Mouse (Mus musculus) fibroblast of lung, adult 2 months (primary cell): Measurements from ENCODE around the gene Myf6.

Experiments used
- DNase-seq: peaks from one replicate; pipeline ENCODE4 v3.0.0-alpha.2; 2011; ENCODE audit warnings: low read depth

Myf6 gene

DNA sequence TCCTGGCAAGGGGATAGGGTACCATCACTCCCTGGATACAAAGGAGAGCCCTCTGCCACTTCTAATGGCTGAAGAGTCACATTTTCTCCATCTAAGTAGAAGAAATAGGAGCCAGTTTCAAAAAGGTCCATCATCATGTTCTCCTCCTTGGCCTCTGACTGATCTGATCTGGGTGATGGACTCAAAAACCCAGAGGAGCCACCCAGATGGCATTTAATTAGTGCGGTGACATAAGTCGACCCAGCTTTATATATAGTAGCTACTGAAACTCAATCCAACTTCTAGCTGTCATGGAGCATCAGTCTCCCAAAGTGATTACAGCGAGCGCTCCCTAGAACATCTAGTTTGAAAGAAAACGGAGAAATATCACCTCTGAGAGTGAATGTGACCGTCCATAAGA is at the start of gene Myf6:
Myf6 (minus strand) TSS at position 170 of the 400 bp plus-strand sequence.
- no peak for DNase-seq

DNA sequence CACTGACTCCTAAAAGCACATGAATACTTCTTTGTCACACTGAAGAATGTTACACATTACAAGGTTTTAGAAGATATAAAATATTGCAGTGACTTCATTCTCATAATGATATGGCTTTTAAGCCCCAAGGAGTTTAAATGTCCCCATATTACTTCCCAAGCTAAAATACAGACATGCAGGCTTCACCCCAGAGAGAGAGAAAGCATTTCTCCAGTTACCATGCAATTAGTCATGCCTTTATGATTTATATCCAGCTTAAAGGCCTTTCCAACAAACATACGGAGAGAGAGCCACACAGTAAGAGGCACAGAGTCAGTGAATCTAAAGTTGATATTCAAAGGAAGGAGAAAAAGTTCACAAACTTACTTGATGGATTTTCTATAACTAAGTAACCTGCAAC is 48.5 kb upstream of the Myf6 start:
- DNase-seq = no peak

- no peak for DNase-seq
Observed at GRCm38 (mm10) chr10:107528758-107529157, 34.2 kb upstream of the Myf6 start.

- DNase-seq = no peak
Observed at GRCm38 (mm10) chr10:107519216-107519615, 24.7 kb upstream of the Myf6 start.

GRCm38 (mm10) chr10:107516641-107517040 is 22.1 kb upstream of the Myf6 start:
- DNase-seq = no peak

GRCm38 (mm10) chr10:107514735-107515134 is 20.2 kb upstream of the Myf6 start:
- DNase-seq = no peak

GRCm38 (mm10) chr10:107506397-107506796 is 11.9 kb upstream of the Myf6 start:
- DNase-seq = no peak

- DNase-seq = no peak
Observed at GRCm38 (mm10) chr10:107503430-107503829, 8.9 kb upstream of the Myf6 start.

DNA sequence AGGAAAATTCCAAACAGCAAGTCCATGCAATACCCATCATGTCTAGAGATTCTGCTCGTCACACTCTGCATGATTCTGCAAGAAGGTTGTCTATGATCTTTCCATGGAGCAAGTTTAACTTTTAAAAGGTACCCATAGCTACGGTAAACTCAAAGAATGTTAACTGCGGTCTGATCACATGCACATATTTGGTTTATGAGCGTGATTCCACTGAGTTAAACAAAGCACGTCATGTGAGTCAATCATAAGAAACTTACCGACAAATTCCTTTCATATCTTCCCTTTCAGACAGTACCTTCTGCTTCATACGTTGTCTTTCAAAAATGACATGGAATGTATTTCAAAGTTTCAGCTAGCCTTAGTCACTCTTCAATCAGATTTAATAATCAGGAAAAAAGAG is 7.7 kb upstream of the Myf6 start:
- no peak for DNase-seq

DNA sequence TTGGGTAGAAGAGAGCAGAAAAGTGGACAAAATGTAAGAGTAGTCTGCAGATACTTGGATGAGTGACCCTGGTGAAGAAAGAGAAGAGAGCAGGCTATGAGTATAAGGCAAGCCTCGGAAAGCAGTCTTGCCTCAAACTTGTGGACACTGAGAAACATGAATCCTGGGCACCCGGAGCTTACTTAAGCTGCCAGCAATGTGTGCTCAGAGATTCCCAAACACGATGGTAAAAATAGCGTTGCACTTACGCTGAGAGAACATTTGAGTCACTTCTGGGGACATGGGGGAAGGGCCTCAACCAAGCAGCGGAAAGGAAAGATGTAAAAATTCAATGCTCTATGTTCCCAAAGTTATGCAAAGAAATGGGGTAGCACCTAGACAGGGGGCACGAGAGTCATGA is 5.1 kb upstream of the Myf6 start:
- no peak for DNase-seq

DNA sequence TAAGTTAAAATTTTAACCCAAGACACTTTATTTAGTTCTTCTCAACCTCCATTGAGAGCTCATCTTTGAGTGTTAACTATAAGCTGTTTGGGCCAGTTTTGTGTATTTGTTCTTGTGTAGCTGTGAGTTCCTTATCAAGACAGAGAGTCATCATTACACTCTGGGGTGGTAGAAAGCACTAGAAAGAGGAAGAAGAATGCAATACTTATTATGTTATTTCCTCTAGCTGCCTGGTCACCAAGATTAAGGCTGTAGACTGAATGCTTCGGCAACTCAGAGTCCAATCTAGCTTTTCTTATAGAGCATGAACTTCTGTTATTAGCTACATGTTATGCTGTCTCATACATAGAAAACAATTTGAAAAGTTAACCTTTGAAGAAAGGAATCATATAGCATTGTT is 1.9 kb upstream of the Myf6 start:
- DNase-seq = no peak

- no peak for DNase-seq
Observed at GRCm38 (mm10) chr10:107493580-107494474, 710 bp downstream of the Myf6 start.

DNA sequence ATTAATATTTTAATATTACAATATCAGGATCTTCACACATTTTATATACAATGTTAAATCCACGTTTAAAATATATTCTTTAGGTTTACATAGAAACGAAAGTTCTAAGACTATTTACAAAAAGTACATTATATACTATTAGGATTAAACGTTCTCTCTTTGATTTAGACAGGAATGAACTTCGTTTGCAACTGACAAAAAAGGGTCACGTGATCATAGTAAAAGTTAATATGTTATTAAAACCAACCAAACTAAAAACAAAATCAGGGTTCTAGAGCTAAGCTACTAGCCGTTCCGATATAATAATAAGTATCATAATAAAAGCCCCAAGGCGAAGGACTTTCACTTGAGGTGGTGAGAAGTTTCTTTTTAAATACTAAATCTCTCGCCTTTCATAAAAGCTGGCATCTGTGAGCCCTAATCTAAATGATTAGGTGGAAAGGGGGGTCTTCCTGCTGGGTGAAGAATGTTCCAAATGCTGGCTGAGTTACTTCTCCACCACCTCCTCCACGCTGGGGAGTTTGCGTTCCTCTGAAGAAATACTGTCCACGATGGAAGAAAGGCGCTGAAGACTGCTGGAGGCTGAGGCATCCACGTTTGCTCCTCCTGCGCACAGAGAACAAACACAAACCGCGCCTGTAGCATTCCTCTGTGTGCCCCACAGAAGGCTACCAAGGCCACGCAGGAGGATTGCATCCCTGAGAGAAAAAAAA is 1.5 kb downstream of the Myf6 start:
- DNase-seq = no peak

- DNase-seq = no peak
Observed at GRCm38 (mm10) chr10:107488654-107489315, 5.8 kb downstream of the Myf6 start.

DNA sequence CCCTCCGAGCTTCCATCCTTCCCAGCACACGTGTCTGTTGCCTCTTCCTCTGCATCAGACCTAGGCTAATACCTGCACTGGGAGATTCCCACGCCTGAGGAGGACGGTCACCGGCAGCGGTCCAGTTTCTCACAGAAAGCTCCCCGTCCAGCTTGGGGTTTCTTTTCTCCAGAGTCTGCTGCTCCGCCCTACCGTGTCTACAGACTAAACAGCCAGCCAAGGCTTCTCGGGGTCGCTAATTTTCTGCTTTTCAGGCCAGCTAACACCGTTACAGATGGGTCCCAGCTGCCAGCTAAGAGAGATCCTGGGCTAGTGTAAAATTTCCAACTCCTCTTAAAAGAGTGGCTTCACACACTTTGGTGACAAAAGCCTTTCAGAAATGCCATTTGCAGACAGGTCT is 7.8 kb downstream of the Myf6 start:
- DNase-seq = no peak

DNA sequence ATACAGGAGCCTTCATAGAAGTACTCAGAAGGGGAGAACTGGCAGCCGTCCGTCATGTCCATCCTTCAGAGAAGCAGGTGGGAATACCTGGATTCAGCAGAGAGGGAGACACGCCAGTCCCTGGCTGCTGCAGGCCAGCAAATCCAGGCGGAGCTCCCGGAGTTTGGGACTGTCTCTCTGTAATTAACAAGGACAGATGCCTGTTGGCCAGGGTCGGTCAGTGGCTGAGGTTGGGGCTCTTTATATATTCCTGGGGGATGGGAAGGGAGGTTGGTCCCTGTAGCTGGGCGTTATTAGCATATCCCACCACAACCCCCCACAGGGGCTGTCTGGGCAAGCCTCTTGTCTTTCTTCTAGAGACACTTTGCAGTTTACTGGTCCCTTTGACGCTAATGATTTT is 8.7 kb downstream of the Myf6 start, which contains the start of gene Myf5:
Myf5 (minus strand) TSS at position 265 of the 400 bp plus-strand sequence.
- DNase-seq = no peak

DNA sequence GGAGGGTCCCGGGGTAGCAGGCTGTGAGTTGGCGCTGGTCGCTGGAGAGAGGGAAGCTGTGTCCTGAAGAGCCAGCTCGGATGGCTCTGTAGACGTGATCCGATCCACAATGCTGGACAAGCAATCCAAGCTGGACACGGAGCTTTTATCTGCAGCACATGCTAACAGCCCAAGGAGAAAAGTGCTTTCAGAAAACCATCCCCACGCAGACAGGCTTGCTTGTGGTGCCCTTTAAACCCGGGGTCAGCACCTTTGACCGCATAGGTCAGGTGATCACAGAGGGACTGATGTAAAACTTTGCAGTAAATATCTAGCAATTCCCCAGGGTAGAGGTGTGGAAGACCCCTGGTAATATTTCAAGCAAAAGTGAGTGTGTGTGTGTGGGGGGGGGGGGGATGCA is 10.5 kb downstream of the Myf6 start:
- no peak for DNase-seq

DNA sequence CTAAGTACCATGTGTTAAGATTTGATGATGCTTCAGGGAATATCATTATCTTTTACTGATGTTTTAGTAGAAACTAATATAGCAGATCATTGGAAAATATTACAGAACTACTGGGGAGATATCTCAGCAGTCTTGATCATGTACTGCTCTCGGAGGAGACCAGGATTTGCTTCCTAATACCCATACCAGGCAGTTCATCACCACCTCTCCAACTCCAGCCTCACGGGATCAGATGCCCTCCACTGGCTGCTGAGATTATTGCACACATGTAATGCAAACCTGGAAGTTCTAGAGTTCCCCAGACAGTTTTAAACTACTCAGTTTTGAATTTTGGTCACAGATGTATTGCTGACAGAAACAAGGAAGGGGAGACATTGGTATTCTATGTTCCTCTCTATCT is 21.0 kb downstream of the Myf6 start:
- no peak for DNase-seq

- DNase-seq = no peak
Observed at GRCm38 (mm10) chr10:107471712-107472111, 22.8 kb downstream of the Myf6 start.

DNA sequence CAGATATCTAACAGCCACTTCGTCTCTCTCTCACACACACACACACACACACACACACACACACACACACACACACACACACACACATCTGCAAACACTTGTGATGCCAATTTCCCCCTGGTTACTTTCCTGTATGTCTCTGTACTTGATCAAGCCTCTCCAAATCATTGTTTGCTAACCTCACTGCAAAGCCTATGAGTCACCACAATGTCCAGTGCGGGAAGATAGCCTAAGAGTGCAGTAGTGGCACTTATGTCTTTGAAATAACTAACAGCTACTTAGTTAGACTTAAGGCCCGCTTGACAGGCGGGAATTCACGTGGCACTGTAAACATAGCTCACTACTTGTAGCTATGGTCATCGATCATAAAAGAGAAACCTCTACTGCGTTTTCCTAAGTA is 26.7 kb downstream of the Myf6 start:
- no peak for DNase-seq

DNA sequence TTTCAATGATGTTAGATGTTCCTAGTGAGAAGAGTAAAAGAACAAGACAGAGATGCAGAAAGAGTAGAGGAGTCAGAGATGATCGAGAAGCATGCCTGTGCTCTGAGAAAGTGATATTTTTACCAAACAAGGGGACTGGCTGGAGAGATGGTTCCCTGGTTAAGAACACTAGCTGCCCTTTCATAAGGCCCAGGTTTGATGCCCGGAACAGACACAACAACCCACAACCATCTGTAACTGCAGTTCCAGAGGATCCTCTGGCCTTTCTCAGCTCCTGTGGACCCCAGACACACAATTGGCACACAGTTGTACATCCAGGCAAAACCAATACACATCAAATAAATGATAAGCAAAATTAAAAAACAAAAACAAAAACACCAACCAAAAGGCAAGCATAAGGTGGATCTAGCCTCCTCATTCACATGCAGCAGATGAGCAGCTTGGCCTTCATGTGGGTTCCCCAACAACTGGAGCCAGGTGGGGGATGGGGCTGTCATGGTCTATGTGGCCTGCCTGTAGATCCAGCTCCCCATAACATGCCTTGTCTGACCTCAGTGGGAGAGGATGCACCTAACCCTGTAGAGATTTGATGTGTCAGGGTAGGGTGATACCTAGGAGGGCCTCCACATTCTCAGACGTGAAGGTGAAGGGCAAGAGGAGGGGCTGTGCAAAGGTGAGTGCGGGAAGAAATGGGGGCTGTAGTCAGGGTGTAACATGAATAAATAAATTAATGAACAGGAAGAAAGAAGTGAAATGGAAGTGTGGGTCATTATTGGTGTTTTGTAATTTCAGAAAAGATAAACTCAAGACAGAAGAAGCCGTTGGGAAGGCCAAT is 44.8 kb downstream of the Myf6 start:
- DNase-seq = no peak
